Mouse (Mus musculus) cortical plate, adult 2 months (tissue): ENCODE results near the gene Rbl1. TPM values are rescaled to one million over a fixed set of nuclear protein-coding genes. Genes with fewer than 3 reads are reported as not detected.
"Not testable (repeated sequence)": the region's sequence is repeated elsewhere in the genome, so short reads cannot be mapped to it uniquely, and the experiment has no call there.

ENCODE experiments used
- H3K27ac ChIP-seq: fragments of 200-500 bp; 2 replicates; pipeline ENCODE4 v1.5.1; 2012; ENCODE audit warnings: low read length, control low read depth, inconsistent platforms; ENCODE audit not compliant: insufficient read depth
- H3K4me1 ChIP-seq: fragments of 200-500 bp; 2 replicates; pipeline ENCODE4 v1.6.1; 2011; ENCODE audit warnings: low read length; ENCODE audit not compliant: control insufficient read depth, insufficient read depth
- H3K4me3 ChIP-seq: fragments of 200-500 bp; 2 replicates; pipeline ENCODE4 v1.5.1; 2011; ENCODE audit warnings: mild to moderate bottlenecking, low read length, control low read depth; ENCODE audit not compliant: insufficient read depth
- CTCF ChIP-seq: fragments of 200-500 bp; IDR thresholded peaks from 2 replicates; pipeline ENCODE4 v1.5.1; 2011; ENCODE audit warnings: mild to moderate bottlenecking, control low read depth, low read length; ENCODE audit not compliant: insufficient read depth; ENCODE audit errors: extremely low read depth
- POLR2A ChIP-seq: fragments of 200-500 bp; IDR thresholded peaks from 2 replicates; pipeline ENCODE4 v1.6.1; 2011; ENCODE audit warnings: mild to moderate bottlenecking, low read length, control low read depth; ENCODE audit not compliant: insufficient read depth; ENCODE audit errors: extremely low read depth
- polyA plus RNA-seq: library from polyadenylated mRNA; depleted of rRNA; stranded (reverse); fragments of >200 nt; gene quantifications from 2 replicates; pipeline ENCODE4 v1.2.3, GENCODE M21; 2012

The Rbl1 gene
- polyA plus RNA-seq, 1 experiment = 2.0 TPM

GRCm38 (mm10) chr2:157202361-157202760, 2.0 kb downstream of the Rbl1 start:
- no peak overlapping the region for H3K4me3 ChIP-seq
- H3K4me1 ChIP-seq = no peaks in the 10 kb centered on the region
- H3K27ac ChIP-seq = no peak overlapping the region
- TF ChIP-seq POLR2A = no peak
- no peak for TF ChIP-seq CTCF

- Histone ChIP-seq H3K27ac (no peak overlapping the region), H3K4me1 (no peaks in the 10 kb centered on the region), H3K4me3 (0 out of 2 replicates have a peak overlapping the region, but pooled peaks have one; percentile 14)
- TF ChIP-seq POLR2A (no peak), CTCF (no peak)
These were observed 3.1 kb downstream of the Rbl1 start for GRCm38 (mm10) chr2:157201081-157201830.

GRCm38 (mm10) chr2:157198405-157198804, 5.9 kb downstream of the Rbl1 start:
- H3K4me3 ChIP-seq, H3K27ac ChIP-seq, H3K4me1 ChIP-seq: not testable (repeated sequence)

GRCm38 (mm10) chr2:157190651-157191050, 13.7 kb downstream of the Rbl1 start:
- TF ChIP-seq POLR2A (no peak), CTCF (no peak)
- no peak overlapping the region for H3K4me3 ChIP-seq
- H3K27ac ChIP-seq = no peak overlapping the region
- H3K4me1 ChIP-seq = no peaks in the 10 kb centered on the region

- TF ChIP-seq CTCF (no peak), POLR2A (no peak)
- H3K4me3 ChIP-seq = no peak overlapping the region
- no peaks in the 10 kb centered on the region for H3K4me1 ChIP-seq
- H3K27ac ChIP-seq = no peak overlapping the region
These were observed 17.1 kb downstream of the Rbl1 start for GRCm38 (mm10) chr2:157187223-157187622.

- no peaks in the 10 kb centered on the region for H3K4me1 ChIP-seq
- no peak overlapping the region for H3K4me3 ChIP-seq
- TF ChIP-seq POLR2A (no peak), CTCF (no peak)
- no peak overlapping the region for H3K27ac ChIP-seq
These were observed 17.8 kb downstream of the Rbl1 start for GRCm38 (mm10) chr2:157186504-157186903.

GRCm38 (mm10) chr2:157185022-157185660, 19.2 kb downstream of the Rbl1 start:
- TF ChIP-seq CTCF (no peak), POLR2A (no peak)
- no peak overlapping the region for H3K4me3 ChIP-seq
- no peaks in the 10 kb centered on the region for H3K4me1 ChIP-seq
- no peak overlapping the region for H3K27ac ChIP-seq

GRCm38 (mm10) chr2:157178167-157178566, 26.2 kb downstream of the Rbl1 start:
- Histone ChIP-seq H3K4me3 (no peak overlapping the region), H3K27ac (no peak overlapping the region), H3K4me1 (no peaks in the 10 kb centered on the region)
- TF ChIP-seq CTCF = no peak
- no peak for TF ChIP-seq POLR2A

GRCm38 (mm10) chr2:157176248-157176647, 28.1 kb downstream of the Rbl1 start:
- no peak overlapping the region for H3K4me3 ChIP-seq
- no peak for TF ChIP-seq POLR2A
- no peak for TF ChIP-seq CTCF
- H3K4me1 ChIP-seq = no peaks in the 10 kb centered on the region

GRCm38 (mm10) chr2:157174416-157174815, 29.9 kb downstream of the Rbl1 start:
- Histone ChIP-seq H3K27ac (no peak overlapping the region), H3K4me3 (no peak overlapping the region), H3K4me1 (no peaks in the 10 kb centered on the region)
- no peak for TF ChIP-seq CTCF
- TF ChIP-seq POLR2A = no peak

More at GRCm38 (mm10) chr2:157176248-157176647, 28.1 kb downstream of the Rbl1 start:
- no peak overlapping the region for H3K27ac ChIP-seq
